Mouse (Mus musculus): ENCODE results near the gene Zbtb5.
"Not testable (repeated sequence)": the region's sequence is repeated elsewhere in the genome, so short reads cannot be mapped to it uniquely, and the experiment has no call there.

Gene Zbtb5

DNA sequence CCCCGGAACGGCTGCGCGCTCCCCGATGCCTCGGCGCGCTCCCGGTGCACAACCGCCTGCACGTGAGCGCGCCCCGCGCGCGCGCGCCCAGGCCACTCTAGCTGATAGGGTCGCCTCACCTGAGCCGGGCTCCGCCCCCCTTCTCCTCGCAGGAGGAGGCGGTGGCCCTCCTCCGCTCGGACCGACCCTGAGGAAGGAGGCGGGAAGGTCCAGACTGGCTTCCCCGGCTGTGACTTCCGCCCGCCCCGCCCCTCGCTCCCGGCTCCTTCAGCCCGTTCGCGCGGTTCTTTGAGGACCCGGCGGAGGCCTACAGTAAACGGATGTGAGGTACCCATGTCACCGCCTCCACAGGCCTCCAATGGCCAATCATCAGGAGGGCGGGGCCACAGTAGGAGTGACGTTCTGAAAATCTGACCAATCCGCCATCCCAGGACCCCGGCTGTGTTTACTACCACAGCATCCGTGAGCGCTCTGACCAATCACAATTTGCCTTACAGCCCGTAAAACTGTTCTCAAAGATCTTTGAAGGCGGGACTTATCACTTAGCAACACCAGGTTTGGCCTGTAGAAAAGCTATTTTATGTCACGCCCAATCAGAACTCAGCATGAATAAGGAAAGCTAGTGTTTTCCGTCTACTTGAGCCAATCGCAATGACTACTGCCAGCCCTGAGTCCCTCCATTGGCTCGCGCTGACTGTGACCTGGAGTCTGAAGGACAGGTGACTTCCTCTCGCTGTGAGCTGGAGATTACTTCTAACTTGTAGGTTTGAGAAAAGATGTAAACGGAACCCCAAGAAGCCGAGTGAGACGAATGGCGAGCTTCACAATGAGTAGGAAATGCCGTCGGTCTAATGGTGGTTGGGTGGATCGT, at the start of gene Zbtb5:
TSS of gene Zbtb5 (minus strand) at position 308 of the 871 bp plus-strand sequence.
- DNase-seq = peak; percentile 100

DNA sequence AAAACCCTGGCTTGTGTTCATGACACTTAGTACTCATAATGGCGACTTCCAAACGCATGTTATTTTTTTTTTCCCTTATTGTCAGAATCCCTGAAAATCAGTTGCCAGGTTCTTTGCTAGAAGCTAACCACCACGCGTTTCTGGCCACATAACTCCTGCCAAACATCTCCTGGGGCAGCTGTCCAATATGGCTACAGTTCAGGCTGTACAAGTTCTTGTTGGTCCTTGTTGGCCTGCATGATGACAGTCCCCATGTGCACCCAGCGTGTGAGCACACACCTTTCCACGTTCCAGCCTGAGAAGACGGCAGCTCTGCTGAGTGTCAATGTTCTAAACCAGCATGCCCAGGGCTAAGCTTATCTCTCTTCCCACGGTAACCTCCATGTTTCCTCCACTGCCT, 43.2 kb upstream of the Zbtb5 start:
- peak; percentile 38 for DNase-seq

DNA sequence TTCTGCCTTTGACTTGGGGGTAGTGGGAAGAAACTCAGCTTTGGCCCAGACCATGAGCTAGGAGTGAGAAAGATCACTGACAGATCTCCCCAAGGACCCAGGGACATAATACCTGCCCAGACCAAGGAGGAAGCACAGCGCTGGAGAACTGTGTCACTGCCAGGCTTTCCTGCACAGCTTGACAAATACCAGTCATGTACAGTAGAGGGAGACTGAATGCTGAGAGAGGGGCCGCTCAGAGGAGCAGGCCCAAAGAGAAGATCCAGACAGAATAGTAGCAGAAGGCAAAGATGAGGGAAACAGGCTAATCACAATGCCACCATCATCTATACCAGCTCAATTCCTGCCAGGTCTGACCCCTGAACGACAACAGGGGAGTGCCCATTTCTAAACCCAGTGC, 42.6 kb upstream of the Zbtb5 start:
- peak; percentile 20 for DNase-seq

DNA sequence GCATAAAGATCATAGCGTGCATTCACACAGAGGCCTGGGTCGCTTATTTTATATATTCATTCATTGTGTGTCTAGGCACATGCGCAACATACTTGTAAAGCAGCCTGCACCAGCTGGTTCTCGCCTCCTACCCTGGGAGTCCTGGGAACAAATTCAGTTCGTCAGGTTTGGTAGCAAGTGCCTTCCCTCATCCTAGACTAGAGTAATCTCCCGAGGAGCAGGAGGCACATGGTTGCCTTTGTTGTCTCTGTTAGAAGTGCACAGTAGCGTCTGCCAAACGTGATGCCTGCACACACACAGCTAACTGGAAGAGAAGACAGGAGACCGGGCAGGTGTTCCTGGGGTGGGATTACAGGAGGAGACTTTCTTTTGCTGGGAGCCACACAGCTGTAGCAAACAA, 35.7 kb upstream of the Zbtb5 start:
- no peak for DNase-seq

DNA sequence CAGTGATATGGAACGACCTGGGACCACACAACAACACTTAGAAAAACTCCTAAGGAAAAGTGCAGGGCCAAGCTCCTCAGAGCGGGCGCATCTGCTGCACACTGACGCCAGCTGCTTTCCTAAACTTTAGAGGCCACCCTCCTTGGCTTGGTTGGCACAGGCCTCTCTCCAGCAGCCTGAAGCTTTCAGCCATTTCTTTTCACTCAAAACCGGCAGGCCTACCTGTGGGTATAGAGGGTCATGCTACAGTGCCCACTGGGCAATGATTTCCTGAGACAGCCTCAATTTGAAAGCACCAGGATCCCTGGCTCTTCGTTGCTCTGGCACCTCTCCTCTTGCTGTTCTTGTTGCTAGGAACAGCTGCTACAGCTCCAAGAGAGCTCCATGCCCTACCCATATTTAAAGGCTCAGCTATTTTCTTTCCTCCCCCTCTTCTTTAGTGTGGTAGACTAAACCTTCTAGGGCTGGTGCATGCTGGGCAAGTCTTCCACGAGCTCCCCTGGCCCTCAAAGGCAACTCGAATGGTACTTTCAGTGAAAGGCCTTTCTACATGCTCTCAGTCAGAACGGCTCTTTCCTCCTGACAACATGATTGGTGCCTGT, 35.2 kb upstream of the Zbtb5 start:
- no peak for DNase-seq

DNA sequence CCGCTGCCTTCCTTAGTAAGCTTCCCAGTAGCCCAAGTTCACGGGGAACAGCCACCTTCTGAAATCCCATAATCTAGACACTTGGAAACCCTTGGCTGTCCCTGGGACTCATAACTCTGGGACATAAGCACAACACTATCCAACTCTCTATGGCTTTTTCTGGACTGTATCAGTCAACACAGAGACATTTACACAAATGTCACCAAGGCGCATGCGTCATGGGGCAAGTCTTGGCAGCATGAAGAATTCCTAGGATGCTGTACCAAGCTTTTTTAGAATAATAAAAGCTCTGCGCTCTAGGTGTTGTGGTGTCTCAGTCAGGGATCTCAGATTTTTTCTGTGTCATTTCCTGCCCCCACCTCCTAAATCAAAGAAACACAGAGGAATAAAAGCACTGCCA, 34.5 kb upstream of the Zbtb5 start:
- no peak for DNase-seq

DNA sequence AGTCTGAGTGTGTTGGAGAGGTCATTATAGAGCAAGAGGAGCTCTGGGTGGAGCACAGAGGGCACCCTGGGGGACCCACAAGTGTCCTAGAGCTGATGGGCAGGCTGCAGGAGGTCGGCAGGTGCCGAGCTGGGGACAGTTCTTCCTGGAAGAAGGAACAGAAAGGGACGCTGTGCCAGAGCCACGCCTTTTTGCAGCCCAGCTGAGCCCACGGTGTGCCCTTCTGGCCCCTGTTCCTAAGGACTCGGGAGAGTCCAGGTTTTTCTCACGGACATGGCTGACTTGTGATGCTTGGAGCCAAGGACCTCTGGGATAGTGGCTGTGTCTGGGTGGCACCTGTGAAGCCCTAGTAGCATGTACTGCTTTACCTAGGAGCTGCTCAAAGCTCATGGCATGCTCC, 28.6 kb upstream of the Zbtb5 start:
- no peak for DNase-seq

DNA sequence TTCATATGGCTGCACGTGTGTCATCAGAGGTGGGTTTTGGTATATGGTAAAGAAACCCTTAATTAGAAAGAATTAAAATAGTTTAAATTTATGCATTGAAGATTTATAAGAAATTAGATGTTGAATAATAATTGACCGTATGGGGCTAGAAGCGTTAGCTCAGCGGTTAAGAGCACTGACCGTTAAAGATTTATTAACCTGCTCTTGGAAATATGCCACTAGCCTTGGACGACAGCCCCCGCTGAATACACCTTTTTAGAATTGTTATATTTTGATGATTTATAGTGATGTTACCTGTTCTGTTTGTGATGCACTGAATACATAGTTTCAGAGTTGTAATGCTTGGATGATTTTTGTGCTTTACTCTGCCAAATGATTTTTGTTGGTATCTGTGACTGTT, 27.3 kb upstream of the Zbtb5 start:
- not testable (repeated sequence) for DNase-seq

DNA sequence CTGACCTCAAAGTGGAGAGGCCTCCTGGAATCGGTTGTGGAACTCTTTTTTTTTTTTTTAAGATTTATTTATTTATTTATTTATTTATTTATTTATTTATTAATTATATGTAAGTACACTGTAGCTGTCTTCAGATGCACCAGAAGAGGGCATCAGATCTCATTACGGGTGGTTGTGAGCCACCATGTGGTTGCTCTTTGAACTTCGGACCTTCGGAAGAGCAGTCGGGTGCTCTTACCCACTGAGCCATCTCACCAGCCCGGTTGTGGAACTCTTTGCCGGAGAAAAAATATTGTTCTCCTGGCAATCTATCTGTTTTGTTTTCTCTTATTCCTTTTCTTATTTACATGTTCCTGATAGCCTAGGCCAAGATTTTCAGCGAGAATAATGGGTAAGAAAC, 26.7 kb upstream of the Zbtb5 start:
- not testable (repeated sequence) for DNase-seq

DNA sequence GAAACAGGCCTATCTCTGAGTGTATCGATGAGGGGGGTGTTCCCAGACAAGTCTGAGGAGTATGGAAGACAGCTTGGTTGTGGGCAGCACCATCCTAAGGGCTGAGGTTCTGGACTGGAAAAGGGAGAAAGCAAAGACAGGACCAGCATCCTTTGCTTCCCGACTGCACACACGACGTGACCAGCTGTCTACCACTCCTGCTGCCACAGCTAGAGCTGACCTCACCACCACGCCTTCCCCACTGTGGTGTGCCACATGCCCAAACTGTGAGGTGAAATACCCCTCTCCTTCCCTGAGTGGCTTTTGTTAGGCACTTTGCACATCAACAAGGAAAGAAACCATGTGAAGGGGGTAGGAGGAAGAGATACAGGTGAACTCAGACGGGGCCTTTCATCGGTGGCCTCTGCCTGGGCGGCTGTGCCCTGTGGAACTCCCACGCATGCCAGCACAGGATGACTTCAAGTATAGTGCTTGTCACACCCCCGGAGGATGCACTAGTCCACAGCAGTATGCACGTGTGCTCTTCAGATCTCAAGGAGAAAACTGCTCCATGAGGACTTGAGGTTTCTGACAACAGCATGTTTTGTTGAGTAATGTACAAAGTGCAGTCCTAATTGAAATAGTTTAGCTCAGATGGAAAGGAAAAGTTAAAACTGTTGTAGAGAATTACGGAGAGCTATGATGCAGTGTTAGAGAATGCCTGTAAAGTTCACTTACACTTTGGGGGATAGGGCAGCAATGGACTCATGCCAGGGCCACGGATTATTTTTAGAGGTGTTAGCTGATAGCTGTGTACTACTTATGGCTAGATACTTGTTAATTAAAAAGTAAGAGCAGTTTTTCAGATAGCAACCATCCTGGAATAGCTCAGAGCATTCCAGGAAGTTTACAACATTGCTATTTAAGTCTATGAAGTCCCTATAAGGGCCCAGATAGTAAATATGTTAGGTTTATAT, 25.5 kb upstream of the Zbtb5 start:
- no peak for DNase-seq

DNA sequence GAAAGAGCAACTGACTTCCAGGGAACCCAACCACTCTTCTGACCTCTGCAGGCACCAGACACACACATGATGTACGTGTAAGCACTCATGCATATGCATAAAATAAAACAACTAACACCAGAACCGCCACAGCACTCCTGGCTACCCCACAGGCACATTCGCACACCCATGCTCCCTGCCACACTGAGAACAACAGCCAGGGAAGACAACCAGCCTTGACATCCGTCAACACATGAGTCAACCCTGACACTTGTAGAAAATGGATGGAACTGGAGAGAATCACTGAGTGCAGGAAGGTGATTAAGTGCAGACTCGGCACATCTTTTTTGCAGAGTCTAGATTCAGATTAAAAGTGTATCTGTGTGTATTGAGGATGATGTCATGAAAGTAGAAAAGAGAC, 24.4 kb upstream of the Zbtb5 start:
- no peak for DNase-seq

DNA sequence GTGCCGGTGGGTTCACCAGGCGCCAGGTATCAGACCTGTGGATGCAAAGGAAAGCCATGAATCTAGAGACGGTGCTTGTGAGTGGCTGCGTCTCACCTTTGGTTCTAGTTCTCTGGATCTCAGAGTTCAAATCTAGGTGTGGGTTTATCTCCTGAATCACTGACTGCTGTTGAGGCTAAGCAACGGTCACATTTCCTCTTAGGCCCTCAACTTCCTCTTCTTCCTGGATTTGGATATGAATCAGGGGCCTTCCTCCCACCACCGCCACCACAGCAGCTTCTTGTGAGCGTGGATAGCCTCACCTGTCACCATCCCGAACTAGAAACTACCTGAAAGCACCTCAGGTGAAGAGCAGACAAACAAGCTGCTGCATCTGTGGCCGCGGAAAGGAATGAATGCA, 23.8 kb upstream of the Zbtb5 start:
- DNase-seq = no peak

DNA sequence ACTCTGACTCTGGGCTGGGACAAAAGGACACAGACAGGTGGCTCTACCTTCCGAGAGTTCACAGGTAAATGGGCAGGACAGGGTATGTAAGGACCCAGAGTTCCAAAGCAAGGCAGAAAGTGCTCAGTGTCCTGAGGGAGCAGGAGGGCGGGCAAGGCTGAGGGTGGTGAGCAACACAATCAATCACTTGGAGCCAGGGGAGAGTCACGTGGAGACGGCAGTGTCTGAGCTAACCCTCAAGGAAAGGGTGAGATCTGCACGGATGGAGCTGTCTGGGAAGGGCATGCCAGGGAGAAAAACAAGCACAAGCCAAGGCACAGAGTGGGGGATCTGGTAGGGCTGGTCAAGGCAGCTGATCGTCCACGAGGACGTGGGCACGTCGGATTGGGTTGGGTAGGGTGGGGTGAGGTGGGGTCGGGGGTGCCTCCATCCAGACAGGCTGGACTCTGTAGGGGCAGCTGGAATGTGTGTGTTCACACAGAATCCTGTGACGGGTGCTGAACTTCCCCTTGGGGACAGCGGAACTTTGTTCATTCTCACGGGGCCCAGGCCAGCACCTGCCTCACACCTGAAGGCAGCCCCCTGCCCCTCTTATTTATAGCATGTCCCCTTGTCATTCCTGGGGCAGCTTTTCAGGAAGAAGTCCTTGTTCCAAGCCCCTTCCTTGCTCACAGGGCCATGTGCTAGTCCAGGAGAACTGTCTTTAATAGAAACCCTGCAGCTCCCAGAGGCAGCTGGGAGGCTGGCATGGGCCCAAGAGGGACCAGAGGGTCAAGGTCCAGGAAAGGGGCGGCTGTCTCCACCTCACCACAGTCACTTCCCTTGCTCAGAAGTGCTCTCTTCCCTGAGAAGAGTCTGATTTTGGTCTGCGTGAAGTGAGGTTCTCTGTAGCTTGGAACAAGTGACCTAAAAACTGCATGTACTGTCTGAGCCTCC, 22.7 kb upstream of the Zbtb5 start:
- no peak for DNase-seq

DNA sequence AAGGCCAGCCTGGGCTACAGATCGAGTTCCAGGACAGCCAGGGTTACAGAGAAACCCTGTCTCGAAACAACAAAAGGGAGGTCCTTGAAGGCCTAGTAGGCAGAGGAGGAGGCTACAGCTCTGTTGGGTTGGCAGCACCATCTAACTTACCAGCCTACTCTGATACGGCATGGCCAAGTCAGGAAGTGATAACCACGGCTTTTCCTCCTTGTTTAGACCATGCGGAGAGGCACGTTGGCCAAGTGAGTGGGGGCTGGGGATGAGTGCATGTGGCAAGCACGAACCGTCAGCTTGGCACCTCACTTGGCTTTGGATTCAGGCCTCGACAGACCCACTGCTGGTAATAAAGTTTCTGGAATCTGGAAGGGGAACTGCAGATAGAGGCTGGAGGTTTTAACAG, 20.4 kb upstream of the Zbtb5 start:
- no peak for DNase-seq

DNA sequence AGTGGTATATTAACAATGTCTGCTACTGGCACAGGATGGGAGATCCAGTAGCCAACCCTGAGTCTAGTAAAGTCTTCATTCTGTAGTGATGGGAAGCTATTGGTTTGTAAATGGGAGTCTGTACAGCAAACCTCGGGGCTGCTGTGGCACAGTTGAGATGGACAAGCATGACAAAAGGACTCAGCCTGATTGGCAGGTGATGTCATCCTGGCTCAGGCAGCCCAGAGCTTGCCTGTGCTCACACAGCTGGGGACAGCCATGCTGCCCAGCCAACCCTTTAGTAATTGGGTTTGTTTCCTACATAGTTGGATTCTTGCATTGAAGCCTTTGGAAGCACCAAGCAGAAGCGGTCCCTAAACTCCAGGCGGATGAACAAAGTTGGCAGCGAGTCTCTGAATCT, 14.2 kb upstream of the Zbtb5 start:
- no peak for DNase-seq

DNA sequence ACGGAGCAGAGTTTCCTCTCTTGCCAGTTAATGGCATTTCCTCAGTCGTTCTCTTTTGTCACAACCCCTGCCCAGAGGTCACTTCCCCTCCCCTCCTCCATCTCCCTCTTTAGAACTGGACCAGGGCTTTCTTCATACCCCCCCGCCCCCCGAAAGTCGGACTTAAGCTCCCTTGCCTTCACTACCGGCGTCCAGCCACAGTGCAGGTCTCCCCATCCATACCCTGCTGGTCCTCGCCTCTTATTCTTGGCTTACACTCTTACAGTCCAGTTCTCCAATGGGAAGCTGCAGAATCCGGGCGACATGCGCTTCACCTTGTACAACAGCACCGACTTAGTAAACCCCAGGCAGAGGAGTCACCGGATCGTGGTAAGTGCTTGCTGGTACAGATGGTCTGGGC, 6.8 kb upstream of the Zbtb5 start:
- DNase-seq = no peak

DNA sequence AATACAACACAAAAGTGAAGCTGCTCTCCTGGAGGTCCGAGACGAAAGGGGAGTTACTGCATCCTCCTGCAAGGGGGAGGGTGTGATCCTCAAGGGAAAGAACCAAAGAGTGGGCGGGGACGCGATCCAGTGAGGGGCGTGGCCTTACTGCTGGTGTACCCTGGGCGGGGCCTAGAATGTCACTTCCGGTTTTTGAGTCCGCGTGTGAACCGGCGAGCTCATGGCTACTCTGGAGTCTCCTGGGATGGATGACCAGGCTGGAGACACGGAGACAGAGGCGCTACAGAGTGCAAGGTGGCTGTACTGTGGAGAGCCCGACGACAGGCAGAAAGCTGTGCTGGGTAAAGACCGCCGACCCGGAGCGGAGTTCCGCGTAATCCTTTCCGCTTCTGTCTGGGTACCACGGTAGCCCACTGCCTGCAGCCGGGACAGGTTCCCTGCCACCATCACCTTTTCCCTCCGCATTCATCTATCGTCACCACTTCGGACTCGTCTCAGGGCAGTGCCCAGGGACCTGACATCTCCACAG, 6.3 kb upstream of the Zbtb5 start, which contains the start of gene Polr1e:
TSS of gene Polr1e (plus strand) at position 132 of the 529 bp plus-strand sequence.
- DNase-seq = peak; percentile 85

DNA sequence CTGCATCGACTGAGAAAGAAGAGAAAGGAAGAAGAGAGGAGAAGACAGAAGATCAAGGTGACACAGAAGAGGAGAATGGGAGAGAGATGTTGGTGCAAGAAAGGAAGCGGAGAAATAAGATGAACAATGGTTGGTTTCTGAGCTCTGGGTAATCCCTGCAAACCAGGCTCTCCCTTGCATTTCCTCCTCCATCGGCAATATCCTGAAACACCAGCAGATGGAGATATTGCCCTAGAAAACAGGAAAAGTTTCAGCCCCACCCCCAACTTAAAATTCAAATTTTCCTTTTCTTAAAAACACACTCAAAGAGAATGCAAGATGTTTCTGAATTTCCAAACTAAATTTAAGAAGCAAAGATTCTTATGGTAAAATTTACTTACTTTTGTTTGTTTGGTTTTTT, 3.4 kb upstream of the Zbtb5 start:
- peak; percentile 48 for DNase-seq

DNA sequence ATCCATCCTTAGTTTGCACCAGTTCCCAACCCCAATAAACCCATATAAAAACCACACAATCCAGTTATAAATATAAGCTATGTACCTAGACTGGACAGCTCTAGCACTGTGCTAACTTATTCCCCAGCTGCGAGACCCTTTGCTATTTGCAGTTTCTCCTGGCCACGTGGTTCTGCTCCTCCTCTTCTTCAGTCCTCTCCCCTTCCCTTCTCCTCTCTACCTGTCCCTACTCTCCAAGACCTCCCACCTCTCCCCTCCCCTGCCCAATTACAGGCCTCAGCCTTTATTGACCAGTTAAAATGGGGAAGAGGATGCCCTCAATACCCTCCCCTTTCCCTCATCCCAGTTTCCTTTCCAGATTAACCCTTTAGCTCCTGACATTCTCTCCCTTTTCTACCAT, 1.3 kb upstream of the Zbtb5 start:
- peak; percentile 48 for DNase-seq

DNA sequence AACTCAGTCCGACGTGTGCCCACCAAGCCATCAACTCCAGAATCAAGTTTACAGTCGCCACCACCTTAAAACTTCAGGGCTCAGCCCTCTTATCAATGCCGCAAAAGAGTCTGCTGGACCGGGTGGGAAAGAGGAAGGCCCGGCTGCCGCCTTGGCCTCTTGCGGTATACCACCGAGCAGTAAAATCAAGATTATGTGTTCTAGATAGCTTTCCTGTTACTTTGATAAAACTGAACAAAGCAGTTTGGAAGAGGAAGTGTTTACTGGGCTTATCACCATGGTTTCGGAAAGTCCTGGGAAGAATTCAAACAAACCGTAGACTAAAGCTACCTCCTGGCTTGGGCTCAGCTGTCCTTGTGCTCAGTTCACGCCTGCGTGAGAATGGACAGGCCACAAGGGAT, 819 bp upstream of the Zbtb5 start:
- DNase-seq = no peak

DNA sequence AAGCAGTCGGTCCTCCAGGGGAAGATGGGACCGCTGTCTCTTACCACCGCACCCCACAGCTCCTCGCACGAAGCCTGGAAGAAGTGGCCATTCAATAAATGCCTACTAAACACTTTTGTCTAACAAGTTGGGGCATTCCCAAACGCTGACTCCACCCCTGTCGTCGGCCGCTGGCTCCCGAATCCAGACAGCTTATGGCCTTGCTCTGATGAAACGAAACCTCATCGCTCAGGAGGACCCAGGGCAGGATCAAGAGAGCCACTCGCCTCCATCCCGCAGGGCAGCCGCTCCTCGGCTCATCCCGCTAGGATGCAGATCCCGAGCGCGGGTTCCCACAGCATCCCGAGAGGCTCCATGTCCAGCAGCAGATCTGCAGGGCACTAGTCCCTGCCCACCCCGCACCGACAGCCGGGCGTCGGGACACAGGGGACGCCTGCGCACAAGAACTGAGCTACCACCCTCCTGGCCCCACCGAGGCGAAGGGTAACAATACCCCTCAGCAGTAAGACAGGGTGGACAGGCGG, 569 bp downstream of the Zbtb5 start:
- DNase-seq = no peak

All from cerebellum, adult 9-11 months (tissue).